Comparison of ENCODE assay signal across 22 mouse cellular contexts in genomic region chr17:66232391-66232790, GRCm38 (mm10).
DNase-seq lines count a peak whose midpoint lies in the region; ATAC-seq and TF ChIP-seq lines count a peak whose summit lies in the region.
"Had no signal": no experiment of that assay in that cellular context is flagged by ENCODE, and none has a peak within 500 bp of the region (broad histone marks: within the 10 kb centered on the region; RNA-seq: fewer than 3 reads in every experiment).

No protein-coding gene starts in this region.

- no peak for TF ChIP-seq CTCF in hindbrain, postnatal 0 days (IDR thresholded peaks at IDR 0.05; ENCODE audit: low read depth)
- TF ChIP-seq CTCF in cortical plate, adult 2 months (IDR thresholded peaks at IDR 0.05; ENCODE audit: extremely low read depth, insufficient read depth, low read length) = no peak

- DNase-seq in frontal cortex, postnatal 10 days (ENCODE audit: low spot score in 2 of 2) = no peak
- no peak for DNase-seq in hindbrain, postnatal 0 days (ENCODE audit: low spot score)
- DNase-seq: adrenal gland, adult 8-10 months; forebrain, postnatal 0 days; gastrocnemius, postnatal 10 days; gastrocnemius, postnatal 36 days; heart, postnatal 36 days; kidney, adult 18-20 months had no signal

- TF ChIP-seq POLR2A in cortical plate, adult 2 months (IDR thresholded peaks at IDR 0.05; ENCODE audit: extremely low read depth, insufficient read depth, low read length) = no peak

- peaks cover 6% of the 10 kb centered on the region; the same call in 1 of the 2 replicates for H3K4me1 ChIP-seq in hindbrain, postnatal 0 days (ENCODE audit: insufficient read depth, low read length)
- peaks cover 13% of the 10 kb centered on the region for H3K4me1 ChIP-seq in hindbrain, embryonic 13.5 days (replicated peaks)
- H3K4me1 ChIP-seq in cortical plate, adult 2 months (ENCODE audit: control insufficient read depth, insufficient read depth, low read length) = peaks cover 2% of the 10 kb centered on the region
- H3K4me1 ChIP-seq in liver, embryonic 12.5 days = no peaks in the 10 kb centered on the region

- H3K27me3 ChIP-seq in hindbrain, postnatal 0 days (ENCODE audit: insufficient read depth, low read length) = no peaks in the 10 kb centered on the region
- no peaks in the 10 kb centered on the region for H3K27me3 ChIP-seq in hindbrain, embryonic 13.5 days
- peaks cover 27% of the 10 kb centered on the region for H3K27me3 ChIP-seq in liver, embryonic 12.5 days (replicated peaks)
- H3K27me3 ChIP-seq: hindbrain, embryonic 15.5 days had no signal

- H3K9me3 ChIP-seq in hindbrain, postnatal 0 days (ENCODE audit: low read length) = no peaks in the 10 kb centered on the region
- H3K9me3 ChIP-seq in hindbrain, embryonic 13.5 days = no peaks in the 10 kb centered on the region
- no peaks in the 10 kb centered on the region for H3K9me3 ChIP-seq in liver, embryonic 12.5 days (replicated peaks)
- H3K9me3 ChIP-seq: embryonic facial prominence, embryonic 12.5 days; embryonic facial prominence, embryonic 15.5 days; heart, embryonic 10.5 days; heart, embryonic 13.5 days; hindbrain, embryonic 15.5 days had no signal

- 0 out of 2 replicates have a peak overlapping the region, but pooled peaks have one; percentile 38 for H3K4me2 ChIP-seq in hindbrain, postnatal 0 days (ENCODE audit: low read depth, low read length)
- no peak overlapping the region for H3K4me2 ChIP-seq in hindbrain, embryonic 13.5 days
- no peak overlapping the region for H3K4me2 ChIP-seq in liver, embryonic 12.5 days
- H3K4me2 ChIP-seq: embryonic facial prominence, embryonic 12.5 days; embryonic facial prominence, embryonic 15.5 days had no signal

- H3K4me3 ChIP-seq in hindbrain, postnatal 0 days (ENCODE audit: low read length) = no peak overlapping the region
- no peak overlapping the region for H3K4me3 ChIP-seq in hindbrain, embryonic 13.5 days
- H3K4me3 ChIP-seq in cortical plate, adult 2 months (ENCODE audit: insufficient read depth, low read length) = no peak overlapping the region
- no peak overlapping the region for H3K4me3 ChIP-seq in liver, embryonic 12.5 days
- H3K4me3 ChIP-seq: embryonic facial prominence, embryonic 12.5 days; embryonic facial prominence, embryonic 15.5 days; heart, adult 2 months; hindbrain, embryonic 15.5 days had no signal

- H3K27ac ChIP-seq in hindbrain, postnatal 0 days = no peak overlapping the region
- no peak overlapping the region for H3K27ac ChIP-seq in hindbrain, embryonic 13.5 days
- peak overlapping the region; percentile 56 for H3K27ac ChIP-seq in cortical plate, adult 2 months (ENCODE audit: insufficient read depth, low read length)
- no peak overlapping the region for H3K27ac ChIP-seq in liver, embryonic 12.5 days
- H3K27ac ChIP-seq: embryonic facial prominence, embryonic 12.5 days; embryonic facial prominence, embryonic 15.5 days; heart, adult 2 months; heart, embryonic 10.5 days; heart, embryonic 13.5 days; hindbrain, embryonic 15.5 days had no signal

- H3K9ac ChIP-seq in hindbrain, postnatal 0 days (replicated peaks; ENCODE audit: low read length) = no peak overlapping the region
- H3K9ac ChIP-seq in hindbrain, embryonic 13.5 days = no peak overlapping the region
- H3K9ac ChIP-seq in liver, embryonic 12.5 days = no peak overlapping the region
- H3K9ac ChIP-seq: embryonic facial prominence, embryonic 12.5 days; embryonic facial prominence, embryonic 15.5 days; forebrain, postnatal 0 days; heart, embryonic 13.5 days; hindbrain, embryonic 15.5 days had no signal

- peak; percentile 35 for ATAC-seq in frontal cortex, adult (ENCODE audit: low TSS enrichment)
- no peak for ATAC-seq in hindbrain, postnatal 0 days
- no peak for ATAC-seq in hindbrain, embryonic 13.5 days (ENCODE audit: low FRiP score)
- ATAC-seq in liver, embryonic 12.5 days = no peak
- ATAC-seq: activated CD4-positive, CD25-positive, alpha-beta regulatory T cell, adult 4 months; CD4-positive, CD25-positive, alpha-beta regulatory T cell, adult 4 months; inflammation-experienced regulatory T-cells, adult 6 months; intestine, embryonic 16.5 days had no signal

- WGBS in hindbrain, postnatal 0 days = 67% methylated on average over 8 of the region's 8 CpGs
- WGBS in hindbrain, embryonic 13.5 days = 87% methylated on average over 8 of the region's 8 CpGs
- WGBS in liver, embryonic 12.5 days (ENCODE audit: insufficient replicate concordance) = 64% methylated on average over 8 of the region's 8 CpGs

- no peaks in the 10 kb centered on the region for H3K36me3 ChIP-seq in hindbrain, postnatal 0 days (ENCODE audit: insufficient read depth, low read length)
- no peaks in the 10 kb centered on the region for H3K36me3 ChIP-seq in hindbrain, embryonic 13.5 days
- no peaks in the 10 kb centered on the region for H3K36me3 ChIP-seq in liver, embryonic 12.5 days
- H3K36me3 ChIP-seq: embryonic facial prominence, embryonic 12.5 days; embryonic facial prominence, embryonic 15.5 days; heart, embryonic 10.5 days; heart, embryonic 13.5 days; hindbrain, embryonic 15.5 days had no signal
